27 mouse cellular contexts compared by ENCODE assay signal in genomic region chr1:144248206-144248605, GRCm38 (mm10). TPM values are rescaled to one million over a fixed set of nuclear protein-coding genes. Genes with fewer than 3 reads are reported as not detected.
DNase-seq lines count a peak whose midpoint lies in the region; ATAC-seq and TF ChIP-seq lines count a peak whose summit lies in the region.
"Had no signal": no experiment of that assay in that cellular context is flagged by ENCODE, and none has a peak within 500 bp of the region (broad histone marks: within the 10 kb centered on the region; RNA-seq: fewer than 3 reads in every experiment).

No protein-coding gene starts in this region.

- DNase-seq in CD4-positive, CD25-positive, alpha-beta regulatory T cell, adult 2 months (ENCODE audit: low read depth, low spot score) = peak; percentile 57
- DNase-seq in spleen, adult 2 months (ENCODE audit: low read depth in 1 of 2, low spot score in 2 of 2) = no peak
- DNase-seq in spleen, postnatal 4 days (ENCODE audit: low spot score in 2 of 2) = no peak
- peak; percentile 24 for DNase-seq in naive thymus-derived CD4-positive, alpha-beta T cell, adult 2 months (ENCODE audit: low read depth)
- DNase-seq in frontal cortex, postnatal 25 days (ENCODE audit: low spot score in 2 of 2) = no peak
- DNase-seq: adrenal gland, adult 8-10 months; adrenal gland, postnatal 36 days; cerebellum, adult 11 months; cerebellum, adult 2 months; cerebellum, adult 9-11 months; cerebellum, postnatal 25 days; gastrocnemius, postnatal 10 days; gastrocnemius, postnatal 36 days; heart, adult 2 months had no signal

- WGBS in spleen, adult 2 months = 65% methylated on average over 3 of the region's 3 CpGs
- 94% methylated on average over 3 of the region's 3 CpGs for WGBS in midbrain, embryonic 15.5 days

- H3K27ac ChIP-seq in spleen, adult 2 months (ENCODE audit: insufficient read depth, low read length) = no peak overlapping the region
- H3K27ac ChIP-seq in bone marrow macrophage, adult 2 months (ENCODE audit: insufficient read depth, low read depth, low read length) = peak overlapping the region; percentile 55
- no peak overlapping the region for H3K27ac ChIP-seq in midbrain, embryonic 15.5 days
- H3K27ac ChIP-seq: embryonic facial prominence, embryonic 10.5 days; embryonic facial prominence, embryonic 13.5 days; forebrain, embryonic 12.5 days; forebrain, embryonic 15.5 days; heart, adult 2 months; heart, embryonic 10.5 days; hindbrain, embryonic 10.5 days; hindbrain, embryonic 13.5 days had no signal

- H3K4me2 ChIP-seq in midbrain, embryonic 15.5 days = no peak overlapping the region
- H3K4me2 ChIP-seq: embryonic facial prominence, embryonic 13.5 days; forebrain, embryonic 12.5 days; forebrain, embryonic 15.5 days; hindbrain, embryonic 13.5 days had no signal

- no peaks in the 10 kb centered on the region for H3K27me3 ChIP-seq in spleen, adult 2 months (ENCODE audit: control insufficient read depth, insufficient read depth, low read length)
- H3K27me3 ChIP-seq in midbrain, embryonic 15.5 days (replicated peaks) = no peaks in the 10 kb centered on the region
- H3K27me3 ChIP-seq: embryonic facial prominence, embryonic 13.5 days; forebrain, embryonic 12.5 days; forebrain, embryonic 15.5 days; hindbrain, embryonic 13.5 days had no signal

- H3K4me1 ChIP-seq in spleen, adult 2 months (ENCODE audit: control insufficient read depth, insufficient read depth, insufficient read length) = no peaks in the 10 kb centered on the region
- H3K4me1 ChIP-seq in bone marrow macrophage, adult 2 months (ENCODE audit: control insufficient read depth, insufficient read depth, low read length) = peaks cover 11% of the 10 kb centered on the region
- H3K4me1 ChIP-seq in midbrain, embryonic 15.5 days = no peaks in the 10 kb centered on the region
- H3K4me1 ChIP-seq: embryonic facial prominence, embryonic 10.5 days; embryonic facial prominence, embryonic 13.5 days; forebrain, embryonic 12.5 days; forebrain, embryonic 15.5 days; heart, embryonic 10.5 days; hindbrain, embryonic 10.5 days; hindbrain, embryonic 13.5 days had no signal

- H3K9me3 ChIP-seq in midbrain, embryonic 15.5 days = no peaks in the 10 kb centered on the region
- H3K9me3 ChIP-seq: embryonic facial prominence, embryonic 10.5 days; embryonic facial prominence, embryonic 13.5 days; forebrain, embryonic 12.5 days; forebrain, embryonic 15.5 days; heart, embryonic 10.5 days; hindbrain, embryonic 10.5 days; hindbrain, embryonic 13.5 days had no signal

- no peak for TF ChIP-seq CTCF in spleen, adult 2 months (IDR thresholded peaks at IDR 0.05; ENCODE audit: extremely low read depth, insufficient read depth, insufficient read length, insufficient replicate concordance)
- TF ChIP-seq CTCF in bone marrow macrophage, adult 2 months (IDR thresholded peaks at IDR 0.05; ENCODE audit: low read depth, low read length) = no peak

- no peak for ATAC-seq in CD4-positive, CD25-positive, alpha-beta regulatory T cell, adult 4 months
- no peak for ATAC-seq in midbrain, embryonic 15.5 days (replicated peaks)
- ATAC-seq: forebrain, embryonic 15.5 days; hindbrain, embryonic 16.5 days; intestine, embryonic 16.5 days had no signal

- TF ChIP-seq POLR2A in spleen, adult 2 months (IDR thresholded peaks at IDR 0.05; ENCODE audit: low read depth, low read length) = no peak
- no peak for TF ChIP-seq POLR2A in bone marrow macrophage, adult 2 months (IDR thresholded peaks at IDR 0.05; ENCODE audit: borderline replicate concordance, low read depth, low read length)

- peak overlapping the region; percentile 30; the same call in 1 of the 2 replicates for H3K4me3 ChIP-seq in spleen, adult 2 months (ENCODE audit: extremely low read depth, insufficient read depth, insufficient read length)
- H3K4me3 ChIP-seq in bone marrow macrophage, adult 2 months (ENCODE audit: insufficient read depth, low read length) = peak overlapping the region; percentile 58
- H3K4me3 ChIP-seq in midbrain, embryonic 15.5 days = no peak overlapping the region
- H3K4me3 ChIP-seq: embryonic facial prominence, embryonic 10.5 days; embryonic facial prominence, embryonic 13.5 days; erythroblast, embryonic 14.5 days; forebrain, embryonic 12.5 days; forebrain, embryonic 15.5 days; heart, adult 2 months; heart, embryonic 10.5 days; hindbrain, embryonic 10.5 days; hindbrain, embryonic 13.5 days had no signal

- H3K36me3 ChIP-seq in spleen, adult 2 months (ENCODE audit: control insufficient read depth, insufficient read depth, low read length) = no peaks in the 10 kb centered on the region; the same call in 1 of the 2 replicates
- no peaks in the 10 kb centered on the region for H3K36me3 ChIP-seq in midbrain, embryonic 15.5 days (replicated peaks)
- H3K36me3 ChIP-seq: embryonic facial prominence, embryonic 10.5 days; embryonic facial prominence, embryonic 13.5 days; forebrain, embryonic 12.5 days; forebrain, embryonic 15.5 days; heart, embryonic 10.5 days; hindbrain, embryonic 10.5 days; hindbrain, embryonic 13.5 days had no signal

- no peak overlapping the region for H3K9ac ChIP-seq in midbrain, embryonic 15.5 days
- H3K9ac ChIP-seq: embryonic facial prominence, embryonic 13.5 days; forebrain, embryonic 12.5 days; forebrain, embryonic 15.5 days; hindbrain, embryonic 13.5 days had no signal

RNA-seq across cellular contexts. Expression of gene Rgs1, which starts 0.8 kb away (rescaled TPM):
- 100 to 1,000 TPM; 590 to 617 TPM for polyA plus RNA-seq in CD4-positive, CD25-positive, alpha-beta regulatory T cell, adult 4 months (2017; shearing (Covaris generic))
- polyA plus RNA-seq in spleen, adult 2 months (2012; rRNA removed) = 1.1 and 1.4 TPM in 2 replicates
- 17.6 and 19.5 TPM in 2 replicates for polyA plus RNA-seq in bone marrow macrophage, adult 2 months (2012; ENCODE audit: insufficient read depth, insufficient read length, missing spikeins)
- not detected in 2 replicates for polyA plus RNA-seq in midbrain, embryonic 15.5 days (2015; fragmentation: Nextera tagmentation; extraction: Ambion mirVana)
- polyA plus RNA-seq: cerebellum, adult 2 months; embryonic facial prominence, embryonic 10.5 days; forebrain, embryonic 12.5 days; forebrain, embryonic 15.5 days; heart, adult 2 months; heart, embryonic 10.5 days; hindbrain, embryonic 10.5 days; hindbrain, embryonic 13.5 days had no signal

Comparison
In these comparisons a context has a peak if more than half of its experiments do, and no peak if none do; other contexts are left out.
1. DNase-seq: peak in CD4-positive, CD25-positive, alpha-beta regulatory T cell, adult 2 months (single experiment) and naive thymus-derived CD4-positive, alpha-beta T cell, adult 2 months (single experiment); none in spleen, adult 2 months (0 of 2), spleen, postnatal 4 days (0 of 2) and frontal cortex, postnatal 25 days (0 of 2).
2. RNA of gene Rgs1, which starts 0.8 kb away (polyA plus RNA-seq): 590 to 617 TPM in CD4-positive, CD25-positive, alpha-beta regulatory T cell, adult 4 months; 17.6 to 19.5 TPM in bone marrow macrophage, adult 2 months, 1.1 to 1.4 TPM in spleen, adult 2 months and not detected in midbrain, embryonic 15.5 days; every median in the first group is over 10 times any median in the second.